Mouse (Mus musculus): ENCODE data around the gene Timm17a. TPM values are rescaled to one million over a fixed set of nuclear protein-coding genes. Genes with fewer than 3 reads are reported as not detected.

Gene Timm17a
- polyA plus RNA-seq (2017; shearing (Covaris generic)), result 100 to 1,000 TPM; 181 to 212 TPM

GRCm38 (mm10) chr1:135313284-135314031, at the start of gene Timm17a:
Gene Timm17a (minus strand): TSS chr1:135313778.
- peak; percentile 100 for ATAC-seq

DNA sequence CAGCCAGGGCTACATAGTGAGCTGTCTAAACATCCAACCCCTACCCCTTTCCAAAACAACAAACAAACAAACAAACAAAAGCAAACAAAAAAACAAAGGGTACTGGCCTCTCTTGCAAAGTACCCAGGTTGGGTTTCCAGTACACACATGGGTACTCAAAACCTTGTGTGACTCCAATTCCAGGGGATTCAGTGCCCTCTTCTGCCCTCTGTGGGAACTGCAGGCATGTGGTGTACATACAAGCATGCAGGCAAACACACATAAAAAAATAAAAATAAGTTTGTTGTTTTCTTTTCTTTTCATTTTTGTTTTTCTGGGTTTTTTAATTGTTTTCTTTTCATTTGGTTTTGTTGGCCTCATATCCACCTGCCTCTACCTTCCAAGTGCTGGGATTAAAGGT, 48.5 kb upstream of the Timm17a start:
- no peak for ATAC-seq

- no peak for ATAC-seq
Observed at GRCm38 (mm10) chr1:135361491-135361890, 47.9 kb upstream of the Timm17a start.

DNA sequence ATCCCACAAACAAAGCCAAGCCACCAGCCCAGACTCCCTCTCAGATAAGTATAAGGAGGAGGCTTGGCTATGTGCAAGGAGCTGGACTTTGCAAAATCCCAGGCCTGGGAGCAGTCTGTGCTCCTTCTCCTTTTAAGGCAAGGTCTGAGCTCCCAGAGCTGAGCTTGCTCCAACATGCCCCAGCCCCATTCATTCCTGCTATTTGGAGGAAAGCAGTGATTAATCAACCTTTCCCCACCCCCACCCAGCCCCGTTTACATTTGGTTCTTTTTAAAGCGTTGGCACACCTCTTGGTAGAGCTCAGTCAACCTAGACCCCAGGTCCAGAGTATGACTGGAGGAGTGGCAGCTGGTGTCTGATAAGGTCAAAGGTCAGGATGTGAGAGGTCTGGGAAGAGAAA, 45.5 kb upstream of the Timm17a start:
- ATAC-seq, result no peak

- ATAC-seq, result no peak
Observed at GRCm38 (mm10) chr1:135351953-135352352, 38.4 kb upstream of the Timm17a start.

DNA sequence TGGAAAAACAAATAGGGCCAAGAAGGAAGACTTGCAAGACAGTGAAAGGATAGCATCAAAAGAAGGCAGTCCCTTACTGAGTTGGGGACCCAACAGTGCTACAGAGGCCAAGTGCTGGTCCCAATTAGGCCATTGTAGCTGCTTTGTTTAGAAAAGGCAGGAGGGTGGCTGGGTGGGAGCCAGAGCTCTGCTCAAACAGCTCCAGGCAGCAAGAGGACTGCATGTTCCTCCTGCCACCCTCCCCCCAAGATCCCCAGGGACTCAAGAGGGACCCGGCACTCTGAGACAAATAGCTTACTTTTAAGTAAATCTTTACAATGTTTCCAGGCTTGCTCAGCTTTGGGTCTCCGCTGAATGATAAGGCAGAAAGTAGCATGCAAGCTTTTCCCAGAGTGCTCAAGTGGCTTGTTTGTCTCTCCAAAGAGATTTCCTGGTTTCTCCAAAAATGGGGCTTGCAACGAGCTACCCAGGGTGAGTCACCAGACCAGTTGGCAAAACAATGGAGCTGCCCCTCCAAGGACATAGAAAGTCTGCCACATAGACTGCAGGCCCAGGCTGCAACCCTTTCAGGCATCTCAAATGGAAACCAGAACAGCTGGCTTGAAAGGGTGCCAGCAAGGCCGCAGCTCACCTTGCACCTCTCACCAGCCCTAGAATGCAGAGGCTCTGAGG, 34.1 kb upstream of the Timm17a start:
- ATAC-seq, result no peak

- ATAC-seq, result no peak
Observed at GRCm38 (mm10) chr1:135346891-135347290, 33.3 kb upstream of the Timm17a start.

- no peak for ATAC-seq
Observed at GRCm38 (mm10) chr1:135344026-135344425, 30.4 kb upstream of the Timm17a start.

DNA sequence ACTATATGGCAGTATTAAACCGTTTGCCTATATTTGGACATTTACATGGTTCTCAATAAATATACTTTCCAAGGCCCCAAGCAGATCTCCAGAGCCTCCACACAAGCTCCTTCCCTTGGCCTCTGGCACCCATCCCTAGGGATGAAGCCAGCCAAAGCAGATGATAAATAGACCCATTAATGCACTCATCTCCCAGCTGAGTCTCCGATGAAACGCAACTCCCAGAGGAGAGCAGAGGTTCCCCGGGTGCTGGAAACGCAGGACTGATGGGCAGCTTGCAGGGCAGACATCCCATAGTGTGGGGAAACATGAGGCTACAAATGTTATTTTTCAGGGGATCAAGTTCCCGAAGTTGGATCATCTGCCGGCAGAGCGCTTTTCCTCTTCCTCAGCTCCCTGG, 28.4 kb upstream of the Timm17a start:
- no peak for ATAC-seq

GRCm38 (mm10) chr1:135330578-135330977, 17.0 kb upstream of the Timm17a start:
- no peak for ATAC-seq

DNA sequence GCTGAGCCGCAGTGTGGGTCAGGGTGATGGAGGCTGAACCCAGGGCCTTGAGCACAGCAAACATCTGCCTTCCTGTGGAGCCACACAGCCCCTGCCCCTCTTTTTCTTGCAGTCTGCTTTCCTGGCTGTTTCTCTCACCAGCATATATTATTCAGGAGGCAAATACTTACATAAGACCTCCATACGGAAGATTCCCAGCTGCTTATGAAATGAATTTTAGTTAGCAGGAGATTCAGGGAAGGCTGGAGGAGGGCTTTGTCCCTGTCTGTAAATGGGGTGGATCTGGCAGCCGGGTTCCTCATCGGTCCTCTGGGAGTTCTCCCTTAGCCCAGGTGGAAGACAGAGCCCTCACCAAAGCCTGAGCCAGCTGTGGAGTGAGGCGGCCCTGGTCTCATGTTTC, 14.8 kb upstream of the Timm17a start:
- no peak for ATAC-seq

DNA sequence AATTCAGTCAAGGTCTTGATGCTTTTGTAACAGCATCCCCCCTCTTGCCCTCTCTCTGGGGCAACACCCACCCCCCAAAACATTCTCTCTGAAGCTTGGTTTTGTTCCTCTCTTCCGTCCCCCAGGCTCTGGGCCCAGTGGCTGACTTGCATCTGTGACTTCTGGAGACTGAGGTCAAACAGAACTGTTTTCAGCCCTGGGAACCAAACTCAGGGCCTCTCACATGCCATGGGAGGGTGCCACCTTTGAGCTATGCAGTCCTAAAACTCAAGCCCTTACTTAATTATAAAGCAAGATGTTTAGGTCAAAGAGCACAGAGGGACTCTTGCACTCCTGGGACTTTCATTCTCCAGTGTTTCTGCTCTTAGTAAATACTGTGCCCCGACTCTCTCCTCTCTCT, 12.4 kb upstream of the Timm17a start:
- no peak for ATAC-seq

- no peak for ATAC-seq
Observed at GRCm38 (mm10) chr1:135324571-135324970, 11.0 kb upstream of the Timm17a start, which contains the start of gene Lmod1. Gene Lmod1 (plus strand): TSS chr1:135324807.

DNA sequence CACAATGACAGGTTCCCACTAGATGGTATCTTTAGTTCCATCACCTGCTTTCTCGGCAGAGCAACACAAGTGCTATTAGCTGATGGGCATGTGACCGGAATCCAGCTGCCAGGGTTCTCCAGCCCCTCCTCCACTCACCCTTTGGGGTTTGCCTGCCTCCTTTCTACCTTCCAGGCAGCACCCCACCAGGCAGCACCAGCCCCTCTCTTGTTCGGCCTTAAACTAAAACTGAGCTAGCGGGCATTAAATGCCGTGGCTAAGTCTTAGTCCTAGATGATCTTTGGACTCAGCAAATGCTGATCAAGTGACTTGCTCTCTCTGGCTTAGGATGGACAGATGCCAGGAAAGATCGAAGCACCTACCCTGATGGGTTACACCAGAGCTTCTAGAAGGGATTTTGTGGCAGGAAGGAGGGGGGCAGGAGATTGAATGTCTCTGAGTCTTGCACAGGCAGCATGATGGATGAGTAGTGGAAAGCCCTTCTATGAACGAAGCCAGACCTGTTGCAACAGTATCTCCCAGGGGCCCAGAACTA, 9.9 kb upstream of the Timm17a start:
- ATAC-seq, result no peak

DNA sequence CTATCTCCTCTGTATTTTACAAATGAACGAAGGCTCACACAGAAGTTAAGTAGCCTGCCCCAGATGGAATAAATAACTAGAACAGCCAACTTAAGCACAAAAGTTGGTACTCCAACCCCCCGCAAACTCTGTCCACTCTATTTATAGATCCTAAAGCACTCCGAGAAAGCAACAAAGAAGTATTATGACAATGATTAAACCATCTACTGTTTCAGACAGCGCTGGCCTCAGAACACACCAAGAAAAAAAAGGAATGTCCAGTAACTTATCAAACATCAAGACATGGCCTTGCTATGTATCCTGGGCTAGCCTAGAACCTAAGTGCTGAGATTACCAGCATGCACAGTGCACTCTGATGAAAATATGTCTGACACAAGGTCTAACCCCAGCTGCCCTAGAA, 1.4 kb downstream of the Timm17a start:
- ATAC-seq, result no peak

DNA sequence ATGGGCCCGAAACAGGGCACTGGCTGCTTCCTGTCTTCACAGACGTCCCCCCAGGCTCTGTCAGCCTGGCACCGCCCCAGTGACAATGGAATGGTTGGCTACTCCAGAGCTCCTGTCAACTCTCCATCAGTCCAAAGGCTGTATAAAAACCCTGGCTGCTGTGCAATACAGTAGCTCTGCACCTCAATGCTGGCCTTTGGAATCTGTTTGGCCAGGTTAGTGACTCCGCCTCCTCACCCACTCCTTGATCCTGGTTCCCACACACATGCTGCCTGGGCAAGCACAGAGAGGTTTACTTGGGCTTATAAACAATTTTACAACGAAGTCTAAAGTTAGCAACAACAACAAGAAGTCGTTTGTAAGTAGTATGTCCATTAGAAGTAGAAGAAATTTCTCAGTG, 2.2 kb downstream of the Timm17a start:
- ATAC-seq, result no peak

DNA sequence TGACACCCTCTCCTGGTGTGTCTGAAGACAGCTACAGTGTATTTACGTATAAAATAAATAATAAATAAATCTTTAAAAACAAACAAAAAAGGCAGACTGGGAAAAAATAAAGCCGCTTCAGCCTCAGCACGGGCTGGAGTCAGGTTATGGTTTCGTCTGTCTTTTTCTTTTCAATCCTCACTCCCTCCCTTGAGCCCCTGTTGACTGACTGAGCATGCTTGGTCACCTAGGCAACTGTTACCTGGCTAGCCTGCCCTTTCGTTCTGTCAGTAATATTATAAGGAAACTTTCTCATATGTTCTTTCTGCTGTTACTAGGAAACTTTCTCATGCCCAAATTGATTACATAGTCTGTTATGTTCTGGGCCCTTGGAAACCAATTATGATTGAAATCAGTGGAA, 22.7 kb downstream of the Timm17a start:
- ATAC-seq, result no peak

DNA sequence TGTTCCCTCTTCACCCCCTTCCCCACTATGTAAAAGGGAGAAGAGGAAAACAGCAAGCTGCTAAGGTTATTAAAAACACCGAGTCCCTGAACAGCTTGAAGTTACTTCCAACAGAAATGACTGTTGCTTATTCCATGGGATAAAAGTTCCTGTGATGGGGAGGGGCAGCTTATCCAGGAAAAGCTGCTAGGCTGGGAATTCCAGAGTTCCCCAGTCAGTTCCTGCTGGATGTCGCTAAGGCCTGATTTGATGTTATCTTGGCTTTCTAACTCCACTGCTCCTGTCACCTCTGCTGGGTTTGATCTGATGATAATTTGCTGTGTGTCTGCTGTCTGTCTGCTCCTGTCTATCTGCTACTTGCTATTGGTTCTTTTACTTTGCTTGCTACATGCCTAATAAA, 27.3 kb downstream of the Timm17a start:
- ATAC-seq, result no peak

- ATAC-seq, result peak; percentile 79
Observed at GRCm38 (mm10) chr1:135283826-135284291, 29.7 kb downstream of the Timm17a start, which contains the start of gene Rnpep. Gene Rnpep (minus strand): TSS chr1:135284084.

DNA sequence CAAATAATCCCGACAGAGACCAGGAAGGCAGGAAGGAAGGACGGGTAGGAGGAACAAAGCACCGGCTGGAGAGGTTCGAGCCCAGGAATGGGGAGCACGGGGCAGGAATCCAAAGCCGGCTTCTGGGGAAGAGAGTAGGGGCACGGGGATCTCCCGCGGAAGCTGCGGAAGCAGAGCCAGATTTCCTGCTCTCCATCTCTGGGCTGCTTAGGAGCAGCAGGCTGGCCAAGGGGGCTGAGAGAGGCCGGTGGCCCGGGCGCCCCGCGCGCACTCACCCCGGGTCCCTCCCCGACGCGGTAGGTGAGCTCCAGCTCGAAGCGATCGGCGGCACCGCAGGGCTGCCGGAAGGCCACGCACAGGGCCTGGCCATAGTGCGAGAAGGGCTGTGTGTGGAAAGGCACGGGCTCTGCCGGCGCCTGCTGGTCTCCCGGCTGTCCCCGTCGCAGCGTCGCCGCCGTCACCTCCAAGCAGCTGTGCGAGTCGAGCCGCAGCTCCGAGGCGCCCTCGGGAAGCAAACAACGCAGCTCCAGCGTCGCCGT, 30.2 kb downstream of the Timm17a start:
- peak; percentile 52 for ATAC-seq

DNA sequence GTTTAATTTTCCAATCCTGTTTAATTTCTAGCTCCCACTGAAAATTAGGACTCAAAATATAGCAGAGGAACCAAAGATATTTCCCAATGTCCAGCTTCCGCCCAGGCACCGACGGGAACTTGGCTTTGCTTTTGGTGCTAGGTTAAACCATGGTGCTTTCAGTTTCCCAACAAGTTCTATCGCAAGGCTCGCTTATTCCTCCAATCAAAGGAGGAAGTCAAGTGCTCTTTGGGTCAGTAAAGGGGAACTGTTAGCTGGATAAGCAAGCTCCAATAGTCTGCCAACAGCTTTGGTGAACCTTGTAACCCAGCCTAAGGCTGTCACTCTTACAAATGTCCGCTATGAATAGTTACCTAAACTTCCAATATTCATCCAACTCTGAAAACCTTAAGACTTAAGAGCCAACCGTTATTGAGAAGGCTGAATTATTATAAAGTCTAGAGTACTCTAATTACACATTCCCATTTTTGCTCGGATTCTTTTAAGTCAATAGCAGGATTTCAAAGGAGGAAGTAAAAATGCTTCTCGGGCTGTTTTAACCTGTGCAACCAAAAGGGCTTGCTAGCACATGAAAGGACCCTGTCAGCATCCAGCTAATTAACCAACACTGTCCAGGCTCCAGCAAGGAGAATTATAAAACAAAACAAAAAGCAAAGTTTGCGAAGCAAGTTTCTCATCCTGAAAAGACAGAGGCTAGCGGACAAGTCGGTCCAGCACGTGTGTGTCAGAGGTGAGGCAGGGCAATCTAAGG, 30.9 kb downstream of the Timm17a start:
- no peak for ATAC-seq

GRCm38 (mm10) chr1:135281841-135282240, 31.7 kb downstream of the Timm17a start:
- ATAC-seq, result no peak

- ATAC-seq, result no peak
Observed at GRCm38 (mm10) chr1:135280646-135281045, 32.9 kb downstream of the Timm17a start.

Data from activated CD4-positive, CD25-positive, alpha-beta regulatory T cell, adult 4 months (primary cell).